Comparison of ENCODE assay signal across 7 mouse cellular contexts in the genomic region with DNA sequence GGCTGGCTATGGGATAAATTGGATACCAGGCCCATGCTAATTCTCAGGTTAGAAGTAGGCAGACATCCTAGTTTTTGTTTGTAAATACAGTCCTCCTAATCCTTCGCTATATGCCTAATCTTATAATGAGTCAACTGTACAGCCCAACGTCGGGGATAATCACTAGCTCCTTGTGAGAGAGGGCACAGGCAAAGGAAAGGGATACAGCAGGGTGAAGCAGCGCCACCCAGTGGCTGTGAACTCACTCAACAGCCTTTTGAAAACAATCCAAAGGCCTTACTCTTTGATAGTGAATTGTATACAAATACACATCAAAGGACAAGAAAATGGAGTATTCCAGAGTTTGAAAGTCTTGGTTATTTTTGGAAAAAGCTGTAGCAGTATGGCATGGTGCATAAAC. TPM values are rescaled to one million over a fixed set of nuclear protein-coding genes. Genes with fewer than 3 reads are reported as not detected.
A peak's percentile ranks its signal among the peaks of the same experiment; 100 is the strongest.
DNase-seq lines count a peak whose midpoint lies in the region.

No protein-coding gene starts in this region.

- intact Hi-C loops in gastrocnemius, postnatal 14 days (cut with DNase I; ENCODE audit: low total_unique reads): loop anchor here (5.0 kb wide), 1 partner anchor 146 kb away; no protein-coding TSS in a partner anchor

- DNase-seq in ovary, postnatal 36 days (ENCODE audit: low spot score): peak; percentile 37
- no peak for DNase-seq in ovary, postnatal 10 days (ENCODE audit: low spot score)
- peak; percentile 28 for DNase-seq in WW6 (ENCODE audit: low read depth, low spot score)
- DNase-seq in cerebellum, postnatal 10 days: peak; percentile 61 to 62
- peak; percentile 29 for DNase-seq in gastrocnemius, postnatal 14 days
- DNase-seq in left cerebral cortex, adult 8-10 months (ENCODE audit: low spot score in 2 of 2): peak; percentile 15 to 28
- peak; percentile 45 for DNase-seq in retina, embryonic 14.5 days (ENCODE audit: low spot score)

RNA-seq across cellular contexts. Expression of gene Yae1d1, which starts 10.0 kb away (rescaled TPM):
- total RNA-seq in gastrocnemius, postnatal 14 days (2021): 10 to 100 TPM; 13.9 to 16.7 TPM
- total RNA-seq in left cerebral cortex, adult 8-10 months (2022): 10 to 100 TPM; 18.9 to 27.5 (median 23.6) TPM

RNA-seq across cellular contexts. Expression of gene Rala, which starts 39.2 kb away (rescaled TPM):
- total RNA-seq in gastrocnemius, postnatal 14 days (2021): 10 to 100 TPM; 22.9 to 26.3 TPM
- 10 to 100 TPM; 54.4 to 58.9 (median 56.5) TPM for total RNA-seq in left cerebral cortex, adult 8-10 months (2022)
